Mouse (Mus musculus) ES-Bruce4 (cell line): ENCODE results near the gene Vsir.

ENCODE experiments used
- CTCF ChIP-seq: IDR thresholded peaks from one replicate; pipeline ENCODE4 v1.8.1; 2011; ENCODE audit warnings: low read depth, low read length
- POLR2A ChIP-seq: IDR thresholded peaks from one replicate; pipeline ENCODE4 v1.8.1; 2011; ENCODE audit warnings: low read length; ENCODE audit not compliant: insufficient read depth

- TF ChIP-seq POLR2A, result no peak
- no peak for TF ChIP-seq CTCF
Observed at GRCm38 (mm10) chr10:60391661-60392060, 45.0 kb downstream of the Vsir start.
